Mouse (Mus musculus) neural tube, embryonic 11.5 days (tissue): Measurements from ENCODE around the gene Sh3pxd2a. TPM values are rescaled to one million over a fixed set of nuclear protein-coding genes. Genes with fewer than 3 reads are reported as not detected.
"Not testable (repeated sequence)": the region's sequence is repeated elsewhere in the genome, so short reads cannot be mapped to it uniquely, and the experiment has no call there.

Experiments
- ATAC-seq: fragments of 200-750 bp; cut with Nextera tagmentation; 2 replicates; pipeline ENCODE4 v1.8.0; 2017; ENCODE audit warnings: moderate number of reproducible peaks, mild to moderate bottlenecking, moderate TSS enrichment, moderate library complexity; ENCODE audit not compliant: insufficient read depth, low FRiP score, low TSS enrichment
- DNase-seq: peaks from one replicate; pipeline ENCODE4 v3.0.0-alpha.2; 2015; ENCODE audit warnings: low spot score
- H3K27ac ChIP-seq: fragments of 300-500 bp; sonication (generic); 2 replicates; pipeline ENCODE4 v1.5.1; 2014; ENCODE audit warnings: low read depth, mild to moderate bottlenecking, low read length
- H3K27me3 ChIP-seq: fragments of 300-500 bp; sonication (generic); 2 replicates; pipeline ENCODE4 v1.6.1; 2014; ENCODE audit warnings: mild to moderate bottlenecking, low read length, mixed read lengths; ENCODE audit not compliant: control insufficient read depth, insufficient read depth
- H3K36me3 ChIP-seq: fragments of 300-500 bp; sonication (generic); 2 replicates; pipeline ENCODE4 v1.6.1; 2014; ENCODE audit warnings: mild to moderate bottlenecking, low read length, moderate library complexity, mixed read lengths; ENCODE audit not compliant: control insufficient read depth, insufficient read depth
- H3K4me1 ChIP-seq: fragments of 300-500 bp; sonication (generic); 2 replicates; pipeline ENCODE4 v1.6.1; 2014; ENCODE audit warnings: low read length, mixed read lengths; ENCODE audit not compliant: control insufficient read depth, insufficient read depth
- H3K4me2 ChIP-seq: fragments of 300-500 bp; sonication (generic); 2 replicates; pipeline ENCODE4 v1.6.1; 2014; ENCODE audit warnings: low read depth, mild to moderate bottlenecking, moderate library complexity
- H3K4me3 ChIP-seq: fragments of 300-500 bp; sonication (generic); 2 replicates; pipeline ENCODE4 v1.5.1; 2014; ENCODE audit warnings: low read depth, low read length
- H3K9ac ChIP-seq: fragments of 300-500 bp; sonication (generic); 2 replicates; pipeline ENCODE4 v1.6.1; 2014; ENCODE audit warnings: mild to moderate bottlenecking, low read length
- H3K9me3 ChIP-seq: fragments of 300-500 bp; sonication (generic); 2 replicates; pipeline ENCODE4 v1.6.1; 2016; ENCODE audit warnings: low read length; ENCODE audit not compliant: control insufficient read depth
- WGBS: fragments of 180-500 bp; shearing (Covaris S2); extraction: QIAGEN DNeasy Blood & Tissue Kit; methylation state at CpG from one replicate; pipeline ENCODE4 v1.1.7; 2014; 5-methylcytosine and 5-hydroxymethylcytosine counted together
- polyA plus RNA-seq: library from polyadenylated mRNA; unstranded; fragments of >200 nt; fragmentation: Nextera tagmentation; extraction: Ambion mirVana; gene quantifications from 2 replicates; pipeline ENCODE4 v1.2.1, GENCODE M21; 2014

Gene Sh3pxd2a
- polyA plus RNA-seq, 1 experiment from 2014 or later: 4.7 TPM

DNA sequence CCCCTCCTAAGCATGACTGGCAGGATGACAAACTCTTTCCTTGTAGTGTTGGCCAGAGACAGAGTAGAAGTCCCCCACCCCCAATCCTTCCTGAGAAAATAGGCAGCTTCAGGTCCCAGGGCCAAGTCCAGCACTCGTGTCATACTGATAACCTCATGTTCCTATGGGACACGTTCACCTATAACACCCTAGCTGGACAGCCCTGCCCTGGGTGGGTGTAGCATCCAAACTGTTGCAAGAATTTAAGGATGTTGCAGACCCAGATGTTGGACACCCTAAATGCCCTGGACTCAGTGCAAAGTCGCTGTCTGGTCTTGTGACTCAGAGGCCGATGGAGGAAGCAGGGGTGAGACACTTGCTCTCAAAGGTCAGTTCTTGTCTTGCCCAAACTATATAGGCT, 68.9 kb downstream of the Sh3pxd2a start:
- Histone ChIP-seq H3K4me3 (no peak overlapping the region), H3K9ac (no peak overlapping the region), H3K4me1 (peaks cover 10% of the 10 kb centered on the region), H3K36me3 (no peaks in the 10 kb centered on the region), H3K9me3 (no peaks in the 10 kb centered on the region), H3K27me3 (no peaks in the 10 kb centered on the region), H3K27ac (no peak overlapping the region), H3K4me2 (no peak overlapping the region)
- WGBS: 80% methylated on average over 4 of the region's 4 CpGs
- no peak for DNase-seq
- no peak for ATAC-seq

DNA sequence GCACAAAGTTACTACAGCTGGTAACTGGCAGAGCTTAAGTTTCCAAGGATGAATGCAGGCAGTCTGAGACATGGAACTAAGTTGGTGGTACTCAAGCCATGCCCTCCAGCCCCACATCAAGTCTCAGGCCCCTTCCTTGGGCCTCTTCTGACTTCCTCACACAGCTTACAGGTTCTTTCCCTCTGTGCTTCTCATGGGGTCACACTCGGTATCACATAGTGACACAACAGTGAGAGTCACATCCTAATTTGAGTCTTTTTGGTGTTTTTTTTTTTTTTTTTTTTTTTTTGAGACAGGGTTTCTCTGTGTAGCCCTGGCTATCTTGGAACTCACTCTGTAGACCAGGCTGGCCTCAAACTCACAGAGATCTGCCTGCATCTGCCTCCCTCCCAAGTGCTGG, 69.4 kb downstream of the Sh3pxd2a start:
- WGBS: 96% methylated on average over 1 of the region's 1 CpGs

DNA sequence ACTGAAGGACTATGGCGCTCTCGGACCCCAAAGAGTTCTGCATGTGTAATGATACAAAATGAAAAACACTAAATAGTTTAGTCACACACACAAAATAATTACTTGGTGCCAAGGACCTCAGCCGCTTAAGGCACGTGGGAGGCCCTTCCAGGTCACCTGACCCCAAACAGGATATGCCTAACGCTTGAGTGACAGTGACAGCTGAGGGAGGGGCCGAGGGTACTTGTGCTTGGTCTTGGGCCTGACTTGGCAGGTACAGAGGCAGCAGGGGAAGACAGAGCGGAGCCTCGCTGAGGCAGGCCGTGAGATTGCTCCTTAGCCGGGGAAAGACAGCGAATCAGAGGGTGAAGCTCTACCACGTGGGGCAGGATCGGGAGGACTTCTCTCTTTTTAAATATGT, 73.3 kb downstream of the Sh3pxd2a start:
- H3K27ac ChIP-seq: no peak overlapping the region
- no peaks in the 10 kb centered on the region for H3K9me3 ChIP-seq
- no peaks in the 10 kb centered on the region for H3K27me3 ChIP-seq
- 83% methylated on average over 13 of the region's 13 CpGs for WGBS
- no peak overlapping the region for H3K4me3 ChIP-seq
- H3K9ac ChIP-seq: no peak overlapping the region
- DNase-seq (no peak), ATAC-seq (no peak)
- no peak overlapping the region for H3K4me2 ChIP-seq
- H3K4me1 ChIP-seq: no peaks in the 10 kb centered on the region
- H3K36me3 ChIP-seq: no peaks in the 10 kb centered on the region

More for the DNA sequence above, 69.4 kb downstream of the Sh3pxd2a start:
- not testable (repeated sequence) for H3K4me1 ChIP-seq, H3K9me3 ChIP-seq, DNase-seq, H3K4me3 ChIP-seq, H3K9ac ChIP-seq, H3K36me3 ChIP-seq, H3K27me3 ChIP-seq, H3K4me2 ChIP-seq, H3K27ac ChIP-seq, ATAC-seq

DNA sequence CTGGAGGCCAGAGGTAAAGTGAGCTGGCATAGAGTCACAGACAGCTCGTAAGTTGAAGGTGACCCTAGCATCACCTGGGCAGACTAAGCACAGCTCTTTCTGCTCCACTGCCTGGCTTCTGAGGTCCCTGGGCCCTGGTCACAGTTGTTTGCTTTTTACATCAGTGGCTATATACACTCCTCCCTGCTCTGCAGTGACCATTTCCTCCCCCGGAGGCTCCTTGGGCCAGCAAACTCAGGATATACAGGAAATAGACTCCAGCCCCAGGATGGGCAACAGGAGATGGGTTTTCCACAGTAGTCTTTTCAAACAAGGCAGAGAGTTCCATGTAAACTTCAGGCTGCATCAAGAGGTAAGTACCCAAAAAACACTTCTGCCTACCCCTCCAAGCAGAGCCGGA, 76.3 kb downstream of the Sh3pxd2a start:
- Histone ChIP-seq H3K27ac (no peak overlapping the region), H3K9ac (no peak overlapping the region), H3K36me3 (no peaks in the 10 kb centered on the region), H3K9me3 (no peaks in the 10 kb centered on the region), H3K27me3 (no peaks in the 10 kb centered on the region), H3K4me2 (no peak overlapping the region), H3K4me1 (no peaks in the 10 kb centered on the region), H3K4me3 (no peak overlapping the region)
- ATAC-seq (no peak), DNase-seq (no peak)
- 72% methylated on average over 3 of the region's 3 CpGs for WGBS

DNA sequence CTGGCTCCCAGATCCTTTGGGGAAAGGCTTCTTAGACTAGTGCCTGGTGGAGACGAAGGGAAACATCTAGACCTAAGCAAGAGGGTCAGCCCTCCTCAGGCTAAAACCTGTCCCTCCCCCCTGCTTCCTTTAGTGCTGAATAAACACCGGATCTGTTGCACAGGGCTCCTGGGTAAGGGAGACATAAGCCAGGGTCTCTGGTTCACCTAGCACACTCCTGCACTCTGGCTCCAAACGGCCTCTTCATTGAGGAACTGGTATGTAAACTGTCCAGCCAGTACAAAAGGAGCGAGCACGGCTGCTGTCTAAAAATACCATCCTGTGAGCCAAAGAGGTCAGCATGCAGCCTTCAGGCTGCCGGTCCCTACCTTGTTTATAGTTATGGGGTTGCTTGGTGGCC, 76.8 kb downstream of the Sh3pxd2a start:
- Histone ChIP-seq H3K9me3 (no peaks in the 10 kb centered on the region), H3K4me1 (no peaks in the 10 kb centered on the region), H3K36me3 (no peaks in the 10 kb centered on the region), H3K4me3 (no peak overlapping the region), H3K27ac (no peak overlapping the region), H3K9ac (no peak overlapping the region), H3K27me3 (no peaks in the 10 kb centered on the region), H3K4me2 (no peak overlapping the region)
- 46% methylated on average over 6 of the region's 6 CpGs for WGBS
- DNase-seq (no peak), ATAC-seq (no peak)

DNA sequence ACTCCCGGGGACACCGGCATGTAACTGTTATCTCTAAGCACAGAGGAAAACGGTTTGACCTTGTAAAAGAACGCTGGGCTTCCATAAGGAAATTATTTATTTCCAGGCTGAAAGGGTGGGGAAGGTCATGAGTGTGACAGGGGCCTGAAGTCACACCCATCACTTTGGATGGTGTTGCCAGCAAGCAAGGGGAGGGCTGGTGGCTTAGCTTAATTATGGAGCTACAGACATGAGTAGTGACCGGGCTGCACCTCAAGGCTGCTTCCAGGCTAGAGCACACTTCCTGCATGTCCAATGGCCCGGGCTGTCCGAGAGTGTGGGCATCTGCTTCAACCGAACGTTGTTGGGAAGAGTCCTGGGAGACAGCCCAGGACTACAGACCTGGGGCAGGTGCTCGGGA, 78.2 kb downstream of the Sh3pxd2a start:
- Histone ChIP-seq H3K4me3 (no peak overlapping the region), H3K4me1 (no peaks in the 10 kb centered on the region), H3K27me3 (no peaks in the 10 kb centered on the region), H3K27ac (no peak overlapping the region), H3K36me3 (no peaks in the 10 kb centered on the region), H3K9ac (no peak overlapping the region), H3K9me3 (no peaks in the 10 kb centered on the region), H3K4me2 (no peak overlapping the region)
- ATAC-seq (no peak), DNase-seq (no peak)
- WGBS: 84% methylated on average over 10 of the region's 10 CpGs

DNA sequence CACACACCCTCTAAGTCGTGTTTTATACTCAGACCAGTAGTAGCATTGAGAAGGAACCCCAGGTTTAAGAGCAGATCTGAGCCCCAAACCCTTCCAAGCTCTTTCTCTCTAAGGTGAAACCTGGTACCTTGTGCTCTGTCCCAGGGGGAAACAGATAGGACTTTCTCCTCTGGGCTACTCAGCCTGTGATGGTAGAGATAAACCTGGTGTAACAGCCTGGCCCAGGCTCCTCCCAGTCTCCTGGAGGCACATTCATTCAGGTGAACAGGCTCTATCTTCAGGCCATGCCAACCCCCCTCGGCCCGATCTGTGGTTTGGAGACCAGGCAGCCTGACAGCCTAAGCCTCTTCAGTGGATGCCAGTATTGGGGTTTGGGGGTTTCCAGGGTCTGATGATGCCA, 79.6 kb downstream of the Sh3pxd2a start:
- H3K27me3 ChIP-seq: no peaks in the 10 kb centered on the region
- H3K9ac ChIP-seq: no peak overlapping the region
- no peaks in the 10 kb centered on the region for H3K9me3 ChIP-seq
- H3K27ac ChIP-seq: no peak overlapping the region
- DNase-seq (no peak), ATAC-seq (no peak)
- H3K4me3 ChIP-seq: no peak overlapping the region
- no peak overlapping the region for H3K4me2 ChIP-seq
- WGBS: 90% methylated on average over 3 of the region's 3 CpGs
- no peaks in the 10 kb centered on the region for H3K4me1 ChIP-seq
- no peaks in the 10 kb centered on the region for H3K36me3 ChIP-seq

DNA sequence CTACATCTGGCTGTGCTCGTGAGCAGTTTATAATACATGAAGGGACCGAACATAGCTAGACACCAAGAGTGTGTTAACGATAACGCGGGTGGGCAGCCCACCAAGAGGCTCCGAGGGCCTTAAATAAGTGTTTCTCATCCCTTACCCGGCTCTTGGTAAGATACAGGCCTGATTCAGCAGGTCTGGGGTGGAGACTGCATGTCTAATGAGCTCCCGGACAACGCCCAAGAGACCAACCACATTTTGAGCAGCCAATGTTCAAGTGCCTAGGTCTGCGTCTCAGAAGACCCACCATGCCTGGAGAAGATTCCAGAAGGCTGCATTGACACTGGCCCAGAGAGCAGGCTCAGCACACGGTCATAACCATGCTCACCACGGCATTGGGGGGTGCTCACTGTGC, 80.2 kb downstream of the Sh3pxd2a start:
- H3K27me3 ChIP-seq: no peaks in the 10 kb centered on the region
- H3K4me1 ChIP-seq: no peaks in the 10 kb centered on the region
- no peak overlapping the region for H3K4me2 ChIP-seq
- no peak overlapping the region for H3K9ac ChIP-seq
- DNase-seq (no peak), ATAC-seq (no peak)
- H3K36me3 ChIP-seq: no peaks in the 10 kb centered on the region
- no peak overlapping the region for H3K4me3 ChIP-seq
- H3K9me3 ChIP-seq: no peaks in the 10 kb centered on the region
- WGBS: 89% methylated on average over 12 of the region's 12 CpGs
- H3K27ac ChIP-seq: no peak overlapping the region

DNA sequence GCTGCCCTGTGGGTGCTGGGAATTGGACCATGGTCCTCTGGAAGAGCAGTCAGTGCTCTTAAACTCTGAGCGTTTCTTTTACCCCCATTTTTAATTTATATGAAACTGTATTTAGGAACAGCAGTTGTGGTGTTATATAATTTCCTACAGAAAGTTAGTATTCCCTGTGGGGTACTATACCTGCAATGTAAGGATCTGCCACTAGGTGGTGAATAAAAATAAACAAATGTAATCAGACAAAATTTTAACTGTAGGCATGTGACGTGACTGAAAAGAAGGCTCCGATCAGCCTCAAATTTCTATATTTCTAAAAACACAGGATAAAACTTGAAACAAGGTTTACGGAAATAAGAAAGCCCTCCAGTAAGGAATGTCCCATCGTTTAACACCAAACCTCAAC, 81.9 kb downstream of the Sh3pxd2a start:
- H3K4me2 ChIP-seq: no peak overlapping the region
- no peak overlapping the region for H3K27ac ChIP-seq
- H3K27me3 ChIP-seq: no peaks in the 10 kb centered on the region
- H3K36me3 ChIP-seq: no peaks in the 10 kb centered on the region
- H3K4me1 ChIP-seq: no peaks in the 10 kb centered on the region
- ATAC-seq (no peak), DNase-seq (no peak)
- H3K9me3 ChIP-seq: no peaks in the 10 kb centered on the region
- H3K9ac ChIP-seq: no peak overlapping the region
- 87% methylated on average over 5 of the region's 5 CpGs for WGBS
- no peak overlapping the region for H3K4me3 ChIP-seq
